Mouse (Mus musculus): ENCODE measurements around the gene Haus3.

DNA sequence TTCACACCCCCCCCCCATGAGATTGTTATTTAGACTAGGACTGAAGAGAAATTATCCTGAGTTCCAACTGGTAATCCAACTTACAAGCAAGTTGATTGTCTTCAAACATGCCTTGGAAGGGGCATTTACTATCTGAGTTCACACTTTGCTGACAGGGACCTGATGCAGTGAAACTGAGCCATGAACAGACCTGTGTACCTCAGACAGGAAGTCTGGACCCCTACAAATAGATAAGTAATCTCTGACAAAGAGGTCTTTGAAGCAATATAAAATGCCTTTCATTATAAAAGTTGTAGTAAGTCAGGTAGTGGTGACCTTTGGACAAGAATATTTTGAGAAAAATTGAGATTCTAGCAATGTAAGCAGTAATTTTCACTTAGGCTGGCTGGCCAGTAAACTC, 20.9 kb downstream of the Haus3 start:
- no peak for TF ChIP-seq POLR2A (IDR thresholded peaks at IDR 0.05; ENCODE audit: borderline replicate concordance, insufficient read depth, low read length)
- no peak for TF ChIP-seq CTCF (IDR thresholded peaks at IDR 0.05; ENCODE audit: borderline replicate concordance, insufficient read depth, low read depth, low read length)
